Mouse (Mus musculus): ENCODE data around the gene Brwd1. TPM values are rescaled to one million over a fixed set of nuclear protein-coding genes. Genes with fewer than 3 reads are reported as not detected.
A peak's percentile ranks its signal among the peaks of the same experiment; 100 is the strongest.

Gene Brwd1
- polyA plus RNA-seq, 1 experiment from 2014 or later, result 97.7 TPM

DNA sequence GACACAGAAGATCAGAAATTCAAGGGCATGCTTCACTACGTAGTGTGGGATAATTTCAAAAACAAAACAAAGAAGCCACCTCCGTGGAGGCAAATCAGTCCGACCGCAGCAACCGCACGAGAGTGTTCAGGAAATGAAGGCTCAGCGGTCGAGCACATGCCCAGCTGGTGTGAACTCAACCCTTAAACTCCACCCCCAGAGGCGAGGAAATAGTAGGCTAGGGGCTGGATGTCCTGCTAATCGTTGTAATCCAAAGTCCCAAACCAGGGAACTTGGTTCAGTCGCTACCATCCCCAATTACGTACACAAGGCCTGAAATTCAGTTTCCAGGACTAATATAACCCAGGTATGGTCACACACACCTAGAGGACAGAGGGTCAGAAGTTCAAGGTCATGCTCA is 4.7 kb upstream of the Brwd1 start:
- no peak overlapping the region for H3K4me3 ChIP-seq (ENCODE audit: low read depth, low read length)
- no peaks in the 10 kb centered on the region for H3K36me3 ChIP-seq (ENCODE audit: control insufficient read depth, insufficient read depth, low read length)
- 72% methylated on average over 12 of the region's 12 CpGs for WGBS (ENCODE audit: insufficient replicate concordance)
- H3K4me1 ChIP-seq (ENCODE audit: control insufficient read depth, insufficient read depth, low read length), result peaks cover 21% of the 10 kb centered on the region
- ATAC-seq (replicated peaks; ENCODE audit: insufficient number of reproducible peaks, low FRiP score, low TSS enrichment), result no peak
- H3K9me3 ChIP-seq (replicated peaks; ENCODE audit: control insufficient read depth, low read length), result no peaks in the 10 kb centered on the region
- H3K9ac ChIP-seq (ENCODE audit: low read depth, low read length), result no peak overlapping the region
- H3K4me2 ChIP-seq, result no peak overlapping the region
- H3K27me3 ChIP-seq (ENCODE audit: control insufficient read depth, insufficient read depth, low read length), result no peaks in the 10 kb centered on the region
- no peak overlapping the region for H3K27ac ChIP-seq (ENCODE audit: low read depth, low read length)

DNA sequence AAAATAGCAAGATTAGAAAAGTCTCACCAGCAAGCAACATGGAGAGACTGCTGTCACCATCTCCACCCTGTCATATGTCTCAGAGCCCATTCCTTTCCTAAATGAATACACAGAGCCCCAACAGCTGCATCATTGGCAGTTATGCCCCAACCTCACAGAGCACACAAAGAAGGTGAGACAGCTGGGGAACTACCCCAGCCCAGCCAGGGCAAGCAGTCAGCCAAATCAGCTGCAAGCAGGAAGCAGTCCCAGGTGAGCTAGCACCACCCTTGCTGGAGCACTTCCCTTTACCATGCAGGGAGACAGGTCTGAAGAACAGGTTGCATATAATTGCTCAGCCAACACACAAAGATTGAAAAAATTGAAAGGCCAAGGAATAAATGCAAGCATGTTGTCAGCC is 3.3 kb upstream of the Brwd1 start:
- H3K9ac ChIP-seq (ENCODE audit: low read depth, low read length), result no peak overlapping the region
- ATAC-seq (replicated peaks; ENCODE audit: insufficient number of reproducible peaks, low FRiP score, low TSS enrichment), result no peak
- H3K36me3 ChIP-seq (ENCODE audit: control insufficient read depth, insufficient read depth, low read length), result no peaks in the 10 kb centered on the region
- H3K27me3 ChIP-seq (ENCODE audit: control insufficient read depth, insufficient read depth, low read length), result no peaks in the 10 kb centered on the region
- no peak overlapping the region for H3K4me3 ChIP-seq (ENCODE audit: low read depth, low read length)
- H3K9me3 ChIP-seq (replicated peaks; ENCODE audit: control insufficient read depth, low read length), result no peaks in the 10 kb centered on the region
- H3K27ac ChIP-seq (ENCODE audit: low read depth, low read length), result no peak overlapping the region
- H3K4me1 ChIP-seq (ENCODE audit: control insufficient read depth, insufficient read depth, low read length), result peaks cover 16% of the 10 kb centered on the region
- no peak overlapping the region for H3K4me2 ChIP-seq

DNA sequence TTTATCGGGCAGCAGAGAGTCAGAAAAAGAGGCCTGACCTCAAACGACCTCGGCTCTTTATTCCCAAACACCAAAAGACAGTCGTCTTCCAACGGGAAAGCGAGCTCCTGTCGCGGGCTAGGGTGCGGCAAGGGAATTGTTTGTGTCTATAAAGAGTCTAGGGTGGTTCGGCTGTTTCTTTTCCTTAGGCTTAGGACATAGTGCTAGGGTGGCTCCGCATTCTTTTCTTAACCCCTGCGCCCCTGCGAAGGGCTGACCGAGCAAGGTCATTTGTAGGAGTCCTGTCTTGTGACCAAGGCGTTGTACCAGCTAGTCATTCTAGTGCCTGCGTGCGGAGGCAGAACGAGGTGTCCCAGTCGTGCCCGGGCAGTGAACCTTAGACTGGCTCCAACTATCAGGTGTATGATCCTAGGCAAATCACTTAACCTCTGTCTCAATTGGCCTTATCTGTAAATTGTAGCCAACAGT is 887 bp upstream of the Brwd1 start:
- WGBS (ENCODE audit: insufficient replicate concordance), result 5% methylated on average over 20 of the region's 20 CpGs
- no peaks in the 10 kb centered on the region for H3K9me3 ChIP-seq (replicated peaks; ENCODE audit: control insufficient read depth, low read length)
- peaks cover 17% of the 10 kb centered on the region for H3K4me1 ChIP-seq (ENCODE audit: control insufficient read depth, insufficient read depth, low read length)
- peak overlapping the region; percentile 97 for H3K27ac ChIP-seq (ENCODE audit: low read depth, low read length)
- H3K9ac ChIP-seq (ENCODE audit: low read depth, low read length), result peak overlapping the region; percentile 89
- peaks cover 11% of the 10 kb centered on the region; the same call in 1 of the 2 replicates for H3K36me3 ChIP-seq (ENCODE audit: control insufficient read depth, insufficient read depth, low read length)
- 0 out of 2 replicates have a peak, but pooled peaks have one; percentile 3 for ATAC-seq (replicated peaks; ENCODE audit: insufficient number of reproducible peaks, low FRiP score, low TSS enrichment)
- H3K4me3 ChIP-seq (ENCODE audit: low read depth, low read length), result peak overlapping the region; percentile 67
- peak overlapping the region; percentile 84 for H3K4me2 ChIP-seq
- no peaks in the 10 kb centered on the region for H3K27me3 ChIP-seq (ENCODE audit: control insufficient read depth, insufficient read depth, low read length)

DNA sequence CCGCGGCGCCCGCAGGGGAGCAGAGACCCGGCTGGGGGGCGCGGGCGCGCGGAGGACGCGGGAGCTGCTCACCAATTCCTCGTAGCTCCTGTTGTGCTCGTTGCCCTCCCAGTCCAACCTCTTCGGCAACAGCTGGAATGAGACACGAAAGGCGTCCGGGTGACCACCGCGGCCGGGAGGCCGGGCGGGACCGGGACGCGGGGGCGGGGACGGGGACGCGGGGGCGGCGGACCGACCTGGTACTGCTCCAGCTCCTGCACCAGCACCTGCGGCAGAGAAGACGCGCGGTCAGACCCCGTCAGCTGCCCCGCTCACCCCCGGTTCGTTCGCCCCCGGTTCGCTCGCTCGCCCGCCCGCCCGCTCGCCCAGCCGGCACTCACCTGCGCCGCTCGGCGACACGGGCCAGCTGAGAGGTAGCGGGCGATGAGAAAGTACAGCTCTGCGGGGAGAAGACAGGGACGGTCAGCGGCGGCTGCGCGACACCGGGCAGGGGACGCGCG is 534 bp downstream of the Brwd1 start:
- peak overlapping the region; percentile 84 for H3K4me2 ChIP-seq
- H3K27ac ChIP-seq (ENCODE audit: low read depth, low read length), result peak overlapping the region; percentile 97
- peaks cover 17% of the 10 kb centered on the region for H3K4me1 ChIP-seq (ENCODE audit: control insufficient read depth, insufficient read depth, low read length)
- WGBS (ENCODE audit: insufficient replicate concordance), result under 1% methylated on average over 44 of the region's 68 CpGs
- no peaks in the 10 kb centered on the region for H3K9me3 ChIP-seq (replicated peaks; ENCODE audit: control insufficient read depth, low read length)
- ATAC-seq (replicated peaks; ENCODE audit: insufficient number of reproducible peaks, low FRiP score, low TSS enrichment), result peak; percentile 27
- peaks cover 11% of the 10 kb centered on the region for H3K36me3 ChIP-seq (ENCODE audit: control insufficient read depth, insufficient read depth, low read length)
- H3K4me3 ChIP-seq (ENCODE audit: low read depth, low read length), result peak overlapping the region; percentile 67
- H3K9ac ChIP-seq (ENCODE audit: low read depth, low read length), result peak overlapping the region; percentile 89
- H3K27me3 ChIP-seq (ENCODE audit: control insufficient read depth, insufficient read depth, low read length), result no peaks in the 10 kb centered on the region

DNA sequence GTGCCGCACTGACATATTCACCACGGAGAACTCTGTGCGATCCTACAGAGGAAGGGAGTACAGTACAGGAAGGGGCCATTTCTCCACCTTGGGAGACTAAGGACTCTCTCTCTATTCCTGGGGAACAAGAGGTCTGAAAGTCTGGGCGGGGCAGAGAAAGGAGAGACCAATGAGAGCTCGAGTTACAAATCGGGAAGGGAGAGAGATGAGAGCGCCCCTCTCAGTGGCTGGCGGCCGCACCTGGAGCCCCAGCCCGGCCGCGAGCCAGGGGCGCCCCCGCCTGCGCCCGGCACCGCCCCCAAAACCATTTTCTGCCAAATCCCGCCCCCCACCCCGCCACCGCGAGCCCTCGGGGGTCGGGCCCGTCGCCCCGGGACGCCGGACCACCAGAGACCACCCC is 995 bp downstream of the Brwd1 start:
- Histone ChIP-seq H3K27me3 (ENCODE audit: control insufficient read depth, insufficient read depth, low read length) (no peaks in the 10 kb centered on the region), H3K36me3 (ENCODE audit: control insufficient read depth, insufficient read depth, low read length) (peaks cover 13% of the 10 kb centered on the region), H3K4me1 (ENCODE audit: control insufficient read depth, insufficient read depth, low read length) (peaks cover 18% of the 10 kb centered on the region), H3K9me3 (replicated peaks; ENCODE audit: control insufficient read depth, low read length) (no peaks in the 10 kb centered on the region), H3K4me2 (peak overlapping the region; percentile 84), H3K4me3 (ENCODE audit: low read depth, low read length) (peak overlapping the region; percentile 67), H3K9ac (ENCODE audit: low read depth, low read length) (peak overlapping the region; percentile 89), H3K27ac (ENCODE audit: low read depth, low read length) (peak overlapping the region; percentile 97)
- peak; percentile 85 for ATAC-seq (replicated peaks; ENCODE audit: insufficient number of reproducible peaks, low FRiP score, low TSS enrichment)
- WGBS (ENCODE audit: insufficient replicate concordance), result under 1% methylated on average over 27 of the region's 28 CpGs

DNA sequence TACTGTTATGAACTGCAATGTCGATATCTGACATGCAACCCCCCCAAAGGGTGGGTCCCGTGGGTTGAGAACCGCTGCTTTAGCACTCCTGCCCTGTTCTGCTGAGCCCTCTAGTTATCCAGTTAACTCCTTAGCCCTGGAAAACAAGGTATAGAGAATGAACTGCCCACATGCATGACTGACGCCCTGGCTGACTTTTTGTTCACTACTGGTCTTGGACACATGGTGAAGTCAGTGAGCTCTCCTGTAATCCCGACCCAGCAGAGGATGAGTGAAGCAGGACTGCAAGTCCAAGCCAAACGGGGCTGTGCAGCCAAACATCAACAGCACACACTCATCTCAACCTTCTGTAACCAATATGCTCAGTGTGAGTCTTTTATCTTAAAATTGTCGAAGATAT is 1.8 kb downstream of the Brwd1 start:
- H3K27me3 ChIP-seq (ENCODE audit: control insufficient read depth, insufficient read depth, low read length), result no peaks in the 10 kb centered on the region
- peak overlapping the region; percentile 84 for H3K4me2 ChIP-seq
- H3K9me3 ChIP-seq (replicated peaks; ENCODE audit: control insufficient read depth, low read length), result no peaks in the 10 kb centered on the region
- H3K27ac ChIP-seq (ENCODE audit: low read depth, low read length), result no peak overlapping the region
- H3K9ac ChIP-seq (ENCODE audit: low read depth, low read length), result no peak overlapping the region; the same call in 1 of the 2 replicates
- H3K4me1 ChIP-seq (ENCODE audit: control insufficient read depth, insufficient read depth, low read length), result peaks cover 23% of the 10 kb centered on the region
- no peak for ATAC-seq (replicated peaks; ENCODE audit: insufficient number of reproducible peaks, low FRiP score, low TSS enrichment)
- 76% methylated on average over 7 of the region's 7 CpGs for WGBS (ENCODE audit: insufficient replicate concordance)
- peaks cover 13% of the 10 kb centered on the region for H3K36me3 ChIP-seq (ENCODE audit: control insufficient read depth, insufficient read depth, low read length)
- 0 out of 2 replicates have a peak overlapping the region, but pooled peaks have one; percentile 8 for H3K4me3 ChIP-seq (ENCODE audit: low read depth, low read length)

DNA sequence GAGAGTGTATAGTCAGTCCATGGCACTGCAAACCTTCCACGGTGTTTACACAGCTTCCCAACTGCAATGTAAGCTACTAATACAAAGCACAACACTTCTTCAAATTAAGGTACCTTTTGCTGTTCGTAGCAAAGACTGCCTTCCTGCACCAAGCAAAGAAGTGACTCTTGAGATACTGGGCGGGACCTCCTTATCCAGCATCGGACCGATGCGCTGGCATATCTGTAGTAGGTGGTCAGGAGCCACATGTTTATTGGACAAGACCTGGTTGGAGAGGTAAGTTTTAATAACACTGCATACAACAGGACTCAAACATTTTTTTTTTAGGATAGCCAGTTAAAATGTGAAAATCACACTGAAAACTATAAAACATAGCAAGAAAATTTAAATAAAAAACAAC is 14.0 kb downstream of the Brwd1 start:
- H3K9ac ChIP-seq (ENCODE audit: low read depth, low read length), result no peak overlapping the region
- H3K9me3 ChIP-seq (replicated peaks; ENCODE audit: control insufficient read depth, low read length), result no peaks in the 10 kb centered on the region
- no peak for ATAC-seq (replicated peaks; ENCODE audit: insufficient number of reproducible peaks, low FRiP score, low TSS enrichment)
- H3K27me3 ChIP-seq (ENCODE audit: control insufficient read depth, insufficient read depth, low read length), result no peaks in the 10 kb centered on the region
- no peak overlapping the region for H3K27ac ChIP-seq (ENCODE audit: low read depth, low read length)
- no peak overlapping the region for H3K4me2 ChIP-seq
- 91% methylated on average over 6 of the region's 6 CpGs for WGBS (ENCODE audit: insufficient replicate concordance)
- H3K36me3 ChIP-seq (ENCODE audit: control insufficient read depth, insufficient read depth, low read length), result peaks cover 25% of the 10 kb centered on the region
- H3K4me3 ChIP-seq (ENCODE audit: low read depth, low read length), result no peak overlapping the region
- no peaks in the 10 kb centered on the region for H3K4me1 ChIP-seq (ENCODE audit: control insufficient read depth, insufficient read depth, low read length)

DNA sequence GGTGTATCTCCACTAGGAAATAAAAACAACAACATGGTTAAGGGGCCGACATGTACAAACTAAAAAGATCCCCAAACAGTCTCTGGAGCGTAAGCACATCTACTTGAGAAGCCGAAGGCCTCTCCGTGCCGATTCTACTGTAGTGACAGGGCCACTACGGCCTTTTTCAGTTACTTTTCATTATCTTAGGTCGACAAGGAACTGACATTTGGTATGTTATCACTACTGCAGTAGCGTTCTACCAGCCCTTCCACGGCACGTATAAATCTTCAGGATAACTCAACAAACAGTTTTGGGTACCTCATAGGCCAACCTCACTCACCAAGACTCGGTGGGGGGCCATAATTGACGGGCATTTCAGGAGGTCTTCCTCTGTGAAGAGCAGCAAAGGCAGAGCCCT is 16.2 kb downstream of the Brwd1 start:
- H3K36me3 ChIP-seq (ENCODE audit: control insufficient read depth, insufficient read depth, low read length), result peaks cover 39% of the 10 kb centered on the region
- WGBS (ENCODE audit: insufficient replicate concordance), result 83% methylated on average over 12 of the region's 12 CpGs
- no peak overlapping the region for H3K9ac ChIP-seq (ENCODE audit: low read depth, low read length)
- no peak overlapping the region for H3K4me3 ChIP-seq (ENCODE audit: low read depth, low read length)
- no peaks in the 10 kb centered on the region for H3K27me3 ChIP-seq (ENCODE audit: control insufficient read depth, insufficient read depth, low read length)
- H3K27ac ChIP-seq (ENCODE audit: low read depth, low read length), result no peak overlapping the region
- no peak for ATAC-seq (replicated peaks; ENCODE audit: insufficient number of reproducible peaks, low FRiP score, low TSS enrichment)
- no peaks in the 10 kb centered on the region for H3K9me3 ChIP-seq (replicated peaks; ENCODE audit: control insufficient read depth, low read length)
- H3K4me2 ChIP-seq, result no peak overlapping the region
- H3K4me1 ChIP-seq (ENCODE audit: control insufficient read depth, insufficient read depth, low read length), result no peaks in the 10 kb centered on the region

DNA sequence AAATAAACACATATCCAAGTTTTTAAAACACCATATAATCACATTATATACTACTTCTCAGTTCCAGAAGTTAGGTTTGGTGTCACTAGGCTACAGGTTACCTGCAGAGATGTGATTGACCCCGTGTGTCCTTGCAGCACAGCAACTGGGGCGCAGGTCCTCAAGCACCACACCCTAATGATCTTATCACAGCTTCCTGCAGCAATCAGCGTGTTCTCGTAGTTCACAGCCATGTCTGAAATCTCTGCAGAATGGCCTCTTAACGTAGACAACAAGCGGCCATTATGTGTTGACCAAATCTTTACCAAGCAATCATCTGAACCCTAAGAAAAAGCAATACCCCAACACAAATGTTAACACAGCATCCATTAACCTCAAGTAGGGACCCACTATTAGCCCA is 17.7 kb downstream of the Brwd1 start:
- Histone ChIP-seq H3K4me2 (no peak overlapping the region), H3K36me3 (ENCODE audit: control insufficient read depth, insufficient read depth, low read length) (peaks cover 49% of the 10 kb centered on the region), H3K27ac (ENCODE audit: low read depth, low read length) (no peak overlapping the region), H3K9me3 (replicated peaks; ENCODE audit: control insufficient read depth, low read length) (no peaks in the 10 kb centered on the region), H3K9ac (ENCODE audit: low read depth, low read length) (no peak overlapping the region), H3K4me3 (ENCODE audit: low read depth, low read length) (no peak overlapping the region), H3K27me3 (ENCODE audit: control insufficient read depth, insufficient read depth, low read length) (no peaks in the 10 kb centered on the region), H3K4me1 (ENCODE audit: control insufficient read depth, insufficient read depth, low read length) (no peaks in the 10 kb centered on the region)
- 89% methylated on average over 6 of the region's 6 CpGs for WGBS (ENCODE audit: insufficient replicate concordance)
- ATAC-seq (replicated peaks; ENCODE audit: insufficient number of reproducible peaks, low FRiP score, low TSS enrichment), result no peak
